Mouse (Mus musculus) hindbrain, embryonic 14.5 days (tissue): ENCODE results near the gene Tmem170. TPM values are rescaled to one million over a fixed set of nuclear protein-coding genes. Genes with fewer than 3 reads are reported as not detected.

Experiments
- polyA plus RNA-seq: library from polyadenylated mRNA; unstranded; fragments of >200 nt; fragmentation: Nextera tagmentation; extraction: Ambion mirVana; gene quantifications from 2 replicates; pipeline ENCODE4 v1.2.1, GENCODE M21; 2014

Gene Tmem170
- polyA plus RNA-seq, 1 experiment from 2014 or later: 3.7 TPM

Other genes starting within 250 kb of the Tmem170 start
- 0.56 and 0.60 TPM in 2 replicates for gene Ldhd, start 246.4 kb downstream of the Tmem170 start, polyA plus RNA-seq
- gene Zfp1, start 233.3 kb downstream of the Tmem170 start, polyA plus RNA-seq: 27.5 and 28.3 TPM in 2 replicates
- gene Ctrb1, start 185.7 kb downstream of the Tmem170 start, polyA plus RNA-seq: not detected in 2 replicates
- 49.1 and 52.1 TPM in 2 replicates for gene Bcar1, start 132.9 kb downstream of the Tmem170 start, polyA plus RNA-seq
- gene Cfdp1, start 22.5 kb downstream of the Tmem170 start, polyA plus RNA-seq: 155 and 172 TPM in 2 replicates
- gene Chst5, start 33.7 kb upstream of the Tmem170 start, polyA plus RNA-seq: 2.7 and 4.3 TPM in 2 replicates
- 15.3 and 19.6 TPM in 2 replicates for gene Tmem231, start 57.1 kb upstream of the Tmem170 start, polyA plus RNA-seq
- gene Gabarapl2, start 64.0 kb upstream of the Tmem170 start, polyA plus RNA-seq: 454 and 472 TPM in 2 replicates
- gene Adat1, start 115.6 kb upstream of the Tmem170 start, polyA plus RNA-seq: 4.9 and 6.0 TPM in 2 replicates
- 190 and 196 TPM in 2 replicates for gene Kars, start 134.6 kb upstream of the Tmem170 start, polyA plus RNA-seq
- 57.4 and 60.0 TPM in 2 replicates for gene Terf2ip, start 134.6 kb upstream of the Tmem170 start, polyA plus RNA-seq
- gene Gm6793, start 138.3 kb upstream of the Tmem170 start, polyA plus RNA-seq: 0.39 and 1.2 TPM in 2 replicates